7 mouse cellular contexts compared by ENCODE assay signal in genomic region chr14:45389194-45389593, GRCm38 (mm10). TPM values are rescaled to one million over a fixed set of nuclear protein-coding genes. Genes with fewer than 3 reads are reported as not detected.
A peak's percentile ranks its signal among the peaks of the same experiment; 100 is the strongest.
DNase-seq lines count a peak whose midpoint lies in the region; ATAC-seq and TF ChIP-seq lines count a peak whose summit lies in the region.

No protein-coding gene starts in this region.

- no peaks in the 10 kb centered on the region for H3K27me3 ChIP-seq in testis, adult 2 months (ENCODE audit: control insufficient read depth, insufficient read depth, low read length)
- H3K27me3 ChIP-seq in forebrain, embryonic 12.5 days: no peaks in the 10 kb centered on the region
- H3K27me3 ChIP-seq in liver, embryonic 12.5 days (replicated peaks): no peaks in the 10 kb centered on the region

- H3K9me3 ChIP-seq in forebrain, embryonic 12.5 days: no peaks in the 10 kb centered on the region
- H3K9me3 ChIP-seq in liver, embryonic 12.5 days (replicated peaks): no peaks in the 10 kb centered on the region

- peak; percentile 55; the same call in 1 of the 2 replicates for ATAC-seq in forebrain, embryonic 12.5 days (ENCODE audit: low FRiP score)
- peak; percentile 21; the same call in 1 of the 2 replicates for ATAC-seq in liver, embryonic 12.5 days

- H3K9ac ChIP-seq in forebrain, embryonic 12.5 days: peak overlapping the region; percentile 81
- H3K9ac ChIP-seq in liver, embryonic 12.5 days: peak overlapping the region; percentile 83

- intact Hi-C loops in left cerebral cortex, postnatal 4 days (cut with DNase I): no loop called here

- WGBS in forebrain, embryonic 12.5 days: 39% methylated on average over 3 of the region's 3 CpGs
- 19% methylated on average over 3 of the region's 3 CpGs for WGBS in liver, embryonic 12.5 days (ENCODE audit: insufficient replicate concordance)

- peak overlapping the region; percentile 42; the same call in 1 of the 2 replicates for H3K27ac ChIP-seq in testis, adult 2 months (ENCODE audit: control insufficient read depth, insufficient read depth, low read depth, low read length)
- peak overlapping the region; percentile 63; the same call in 1 of the 2 replicates for H3K27ac ChIP-seq in forebrain, embryonic 12.5 days
- H3K27ac ChIP-seq in liver, embryonic 12.5 days: peak overlapping the region; percentile 81

- peak overlapping the region; percentile 81 for H3K4me2 ChIP-seq in forebrain, embryonic 12.5 days
- peak overlapping the region; percentile 98 for H3K4me2 ChIP-seq in liver, embryonic 12.5 days

- peak overlapping the region; percentile 78 for H3K4me3 ChIP-seq in testis, adult 2 months (ENCODE audit: control insufficient read depth, low read depth, low read length)
- H3K4me3 ChIP-seq in forebrain, embryonic 12.5 days (replicated peaks): peak overlapping the region; percentile 85
- H3K4me3 ChIP-seq in liver, embryonic 12.5 days: peak overlapping the region; percentile 76

- no peak for TF ChIP-seq CTCF in testis, adult 2 months (IDR thresholded peaks at IDR 0.05; ENCODE audit: control insufficient read depth, insufficient read depth, insufficient replicate concordance, low read depth, low read length)

- H3K4me1 ChIP-seq in testis, adult 2 months (ENCODE audit: control insufficient read depth, insufficient read depth, low read length): no peaks in the 10 kb centered on the region; the same call in none of the 2 replicates
- peaks cover 14% of the 10 kb centered on the region for H3K4me1 ChIP-seq in forebrain, embryonic 12.5 days
- H3K4me1 ChIP-seq in liver, embryonic 12.5 days: peaks cover 36% of the 10 kb centered on the region

- no peaks in the 10 kb centered on the region for H3K36me3 ChIP-seq in testis, adult 2 months (ENCODE audit: control insufficient read depth, insufficient read depth, low read length)
- no peaks in the 10 kb centered on the region for H3K36me3 ChIP-seq in forebrain, embryonic 12.5 days (replicated peaks)
- peaks cover 3% of the 10 kb centered on the region; the same call in 1 of the 2 replicates for H3K36me3 ChIP-seq in liver, embryonic 12.5 days

- no peak for DNase-seq in testis, postnatal 14 days (ENCODE audit: low spot score)
- no peak for DNase-seq in right cerebral cortex, postnatal 4 days
- no peak for DNase-seq in left cerebral cortex, postnatal 4 days
- DNase-seq in thymus, postnatal 36 days: no peak

- no peak for TF ChIP-seq POLR2A in testis, adult 2 months (IDR thresholded peaks at IDR 0.05; ENCODE audit: control insufficient read depth, low read depth, low read length)

RNA-seq across cellular contexts. Expression of gene Gnpnat1, which starts 15.5 kb away (rescaled TPM):
- 3.5 TPM in 2 replicates for polyA plus RNA-seq in testis, adult 2 months (2012; rRNA removed)
- 25.2 and 28.5 TPM in 2 replicates for polyA plus RNA-seq in forebrain, embryonic 12.5 days (2016; fragmentation: Nextera tagmentation; extraction: Ambion mirVana)
- polyA plus RNA-seq in liver, embryonic 12.5 days (2016; fragmentation: Nextera tagmentation; extraction: Ambion mirVana): 33.3 and 35.4 TPM in 2 replicates
- total RNA-seq in left cerebral cortex, postnatal 4 days (2021): 10 to 100 TPM; 14.8 to 17.6 TPM

RNA-seq across cellular contexts. Expression of gene Styx, which starts 38.3 kb away (rescaled TPM):
- polyA plus RNA-seq in testis, adult 2 months (2012; rRNA removed): 14.4 and 15.1 TPM in 2 replicates
- 42.2 and 45.8 TPM in 2 replicates for polyA plus RNA-seq in forebrain, embryonic 12.5 days (2016; fragmentation: Nextera tagmentation; extraction: Ambion mirVana)
- 30.0 and 30.3 TPM in 2 replicates for polyA plus RNA-seq in liver, embryonic 12.5 days (2016; fragmentation: Nextera tagmentation; extraction: Ambion mirVana)
- total RNA-seq in left cerebral cortex, postnatal 4 days (2021): 10 to 100 TPM; 25.1 to 38.8 TPM

RNA-seq across cellular contexts. Expression of gene Psmc6, which starts 59.6 kb away (rescaled TPM):
- polyA plus RNA-seq in testis, adult 2 months (2012; rRNA removed): 24.2 and 38.0 TPM in 2 replicates
- polyA plus RNA-seq in forebrain, embryonic 12.5 days (2016; fragmentation: Nextera tagmentation; extraction: Ambion mirVana): 221 and 226 TPM in 2 replicates
- 130 and 131 TPM in 2 replicates for polyA plus RNA-seq in liver, embryonic 12.5 days (2016; fragmentation: Nextera tagmentation; extraction: Ambion mirVana)
- 100 to 1,000 TPM; 118 to 132 TPM for total RNA-seq in left cerebral cortex, postnatal 4 days (2021)
